Mouse (Mus musculus) B cell, adult 2 months (primary cell): ENCODE data around the gene P3h4.
A peak's percentile ranks its signal among the peaks of the same experiment; 100 is the strongest.

ENCODE experiments used
- DNase-seq, 2 experiments: peaks; one replicate each; pipeline ENCODE4 v3.0.0; 2022

Gene P3h4

GRCm38 (mm10) chr11:100408076-100408834 lies 6.4 kb downstream of the P3h4 start:
- peak; percentile 68 to 76 for DNase-seq

DNA sequence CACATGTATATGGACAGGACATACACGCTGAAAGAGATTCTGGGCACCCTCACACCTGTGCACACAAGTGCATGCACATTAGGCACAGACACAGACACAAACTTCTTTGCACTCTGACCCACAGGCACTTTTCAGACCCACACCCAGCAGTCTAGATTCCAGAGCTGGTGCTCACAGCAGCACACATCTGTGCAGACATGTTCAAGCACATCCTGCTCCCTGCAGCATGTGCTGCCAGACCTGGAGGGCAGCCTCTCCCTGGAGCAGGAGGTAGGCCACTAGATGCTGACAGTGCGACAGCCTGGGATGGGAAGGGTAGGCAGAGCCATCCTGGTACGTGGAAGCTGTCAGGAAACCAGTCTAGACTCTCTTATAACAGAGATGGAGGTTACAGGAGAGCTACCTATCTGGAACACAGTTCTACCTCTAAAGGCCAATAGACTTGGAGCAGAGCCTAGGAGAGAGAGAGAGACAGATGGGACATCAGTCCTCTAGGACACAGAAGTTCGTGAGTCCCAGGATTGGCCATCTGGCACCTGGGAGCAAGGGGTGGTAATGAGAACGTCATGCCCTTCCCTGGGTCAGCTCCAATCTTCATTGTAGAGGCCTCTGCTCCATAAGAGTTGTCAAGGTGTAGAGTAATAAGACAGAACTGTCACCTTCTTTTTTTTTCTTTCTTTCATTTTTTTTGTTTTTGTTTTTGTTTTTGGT lies 7.5 kb downstream of the P3h4 start:
- DNase-seq = no peak

DNA sequence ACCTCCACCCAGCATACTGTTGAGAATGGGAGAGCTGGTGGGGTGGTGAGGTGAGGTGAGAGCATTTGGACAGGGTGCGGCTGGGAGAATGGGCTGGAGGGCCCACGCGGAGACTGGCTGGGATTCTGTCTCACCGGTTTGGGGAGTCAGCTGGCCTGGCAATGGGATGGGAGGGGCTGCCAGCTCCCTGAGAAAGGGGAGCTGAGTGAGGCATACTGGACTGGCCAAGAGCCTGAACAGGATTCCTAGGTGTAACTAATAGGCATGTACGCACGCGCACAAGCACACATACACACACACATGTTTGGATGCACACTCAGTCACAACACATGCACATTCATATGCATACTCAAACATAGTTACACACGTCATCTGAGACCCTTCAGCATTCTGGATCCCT lies 8.4 kb downstream of the P3h4 start:
- no peak for DNase-seq

DNA sequence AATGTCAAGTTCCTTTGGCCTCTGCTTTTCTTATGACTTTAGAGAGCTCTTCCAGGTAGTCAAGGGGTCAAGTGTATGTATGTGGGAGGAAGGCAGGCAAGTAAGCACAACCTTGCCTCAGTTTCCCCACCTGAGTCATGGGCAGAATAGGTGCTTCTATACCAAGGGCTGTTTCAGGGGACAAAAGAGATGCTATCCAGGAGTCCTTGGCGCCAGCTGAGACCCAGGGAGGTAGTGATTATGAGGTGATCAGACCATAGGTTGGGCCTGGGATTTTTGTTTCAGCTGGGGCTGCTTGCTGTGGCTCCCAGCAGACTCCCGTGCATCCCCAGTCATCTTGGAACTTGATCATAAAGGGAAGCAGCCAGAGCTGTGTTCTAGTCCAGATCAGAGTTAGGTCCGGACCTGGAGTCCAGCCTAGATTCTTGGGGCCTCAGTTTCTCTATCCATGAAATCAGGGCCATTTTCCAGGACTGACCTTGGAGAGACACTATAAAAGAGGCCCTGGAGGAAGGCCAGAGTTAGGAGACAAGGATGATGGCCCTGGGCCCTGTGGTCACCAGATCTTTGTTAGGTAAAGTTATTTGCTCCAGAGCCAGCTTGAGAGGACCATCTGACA lies 10.1 kb downstream of the P3h4 start:
- no peak for DNase-seq

DNA sequence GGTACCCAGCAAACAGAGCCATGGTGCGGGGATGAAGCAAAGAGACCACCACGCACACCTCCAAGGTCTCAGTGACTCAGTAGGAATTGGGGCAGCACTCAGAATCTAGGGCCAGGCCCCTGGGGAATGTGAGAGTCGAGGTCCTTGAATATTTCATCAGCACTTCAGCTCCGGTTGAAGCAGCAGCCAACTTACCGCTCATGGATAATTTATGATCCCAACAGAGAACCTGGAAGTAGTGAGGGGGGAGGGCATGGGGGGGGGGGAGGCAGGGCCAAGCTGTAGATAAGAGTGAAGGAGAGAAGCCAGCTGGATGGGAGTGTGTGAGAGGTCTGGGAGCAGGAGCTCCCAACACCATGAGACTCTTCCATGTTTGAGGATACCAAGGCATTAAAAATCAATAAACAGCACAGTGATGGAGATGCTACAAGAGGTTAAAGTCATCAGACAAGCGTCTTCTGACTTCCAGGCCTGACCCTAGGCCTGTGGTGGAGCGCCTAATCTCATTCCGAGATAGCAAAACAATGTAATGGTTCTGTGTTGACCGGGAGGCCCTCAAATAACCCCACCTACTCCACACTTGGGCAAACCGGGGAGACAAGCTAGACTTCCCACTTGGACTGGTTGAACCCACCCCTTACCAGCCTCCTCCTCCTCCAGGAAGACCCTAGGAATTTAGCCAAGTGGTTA lies 11.0 kb downstream of the P3h4 start:
- no peak for DNase-seq

GRCm38 (mm10) chr11:100402682-100403081 lies 12.0 kb downstream of the P3h4 start:
- DNase-seq = no peak

DNA sequence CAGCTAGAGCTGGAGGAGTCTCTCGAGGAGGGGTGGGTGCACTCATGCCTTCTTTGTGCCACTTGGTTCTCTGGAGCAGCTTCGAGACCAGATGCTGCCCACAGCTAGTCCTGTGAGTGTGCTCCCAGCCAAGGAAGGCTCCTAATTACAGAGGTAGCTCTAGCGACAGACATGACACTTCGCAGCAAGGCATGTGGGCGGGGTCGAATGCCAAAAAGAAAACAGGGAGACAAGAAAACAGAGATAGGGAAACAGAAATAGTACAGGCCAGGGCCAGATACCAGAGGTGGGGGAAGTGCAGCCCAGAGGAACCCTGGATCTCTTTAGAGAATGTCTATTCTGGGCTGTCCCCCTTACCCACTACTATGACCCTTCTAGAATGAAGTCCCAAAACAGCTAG lies 12.4 kb downstream of the P3h4 start:
- no peak for DNase-seq

GRCm38 (mm10) chr11:100400842-100401241 lies 13.8 kb downstream of the P3h4 start:
- DNase-seq = no peak

DNA sequence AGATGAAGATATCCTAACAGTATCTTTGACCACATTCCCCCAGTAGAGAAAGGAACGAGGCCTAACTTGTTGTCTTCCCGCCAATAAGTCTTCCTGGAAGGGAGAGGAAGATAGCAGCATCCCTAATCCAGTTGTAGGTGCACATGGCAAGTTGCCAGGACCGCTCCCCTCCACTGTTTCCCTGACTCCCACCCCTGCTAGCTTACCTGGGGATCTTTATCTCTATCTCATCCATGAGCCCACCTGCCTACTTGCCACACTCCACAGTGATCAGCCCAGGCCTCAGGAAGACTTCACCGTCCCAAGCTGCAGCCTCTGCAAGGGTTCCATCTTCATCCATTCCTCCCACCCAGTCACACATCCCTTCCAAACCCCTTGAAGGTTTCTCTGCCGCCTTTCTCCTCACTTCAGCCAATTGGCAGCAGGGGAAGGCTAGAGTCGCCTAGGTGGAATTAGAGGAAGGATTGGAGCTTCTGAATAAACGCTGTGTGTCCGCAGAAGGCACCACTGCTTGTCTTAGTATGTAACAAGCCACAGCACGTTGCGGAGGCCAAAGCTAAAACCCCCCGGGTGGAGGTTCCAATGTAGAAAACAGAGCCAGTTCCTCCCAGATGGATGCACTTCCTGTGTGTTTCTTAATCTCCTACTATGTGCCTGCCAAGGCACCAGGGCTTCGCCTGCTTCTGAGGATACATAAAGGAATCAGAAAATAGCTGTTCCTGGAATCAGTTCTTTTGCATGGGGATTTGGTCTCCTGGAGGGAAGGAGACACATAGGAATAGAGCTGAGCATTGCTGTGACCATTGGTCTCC lies 14.7 kb downstream of the P3h4 start:
- no peak for DNase-seq

GRCm38 (mm10) chr11:100399320-100399719 lies 15.3 kb downstream of the P3h4 start:
- peak; percentile 53 to 60 for DNase-seq

GRCm38 (mm10) chr11:100398517-100398916 lies 16.1 kb downstream of the P3h4 start:
- no peak for DNase-seq

DNA sequence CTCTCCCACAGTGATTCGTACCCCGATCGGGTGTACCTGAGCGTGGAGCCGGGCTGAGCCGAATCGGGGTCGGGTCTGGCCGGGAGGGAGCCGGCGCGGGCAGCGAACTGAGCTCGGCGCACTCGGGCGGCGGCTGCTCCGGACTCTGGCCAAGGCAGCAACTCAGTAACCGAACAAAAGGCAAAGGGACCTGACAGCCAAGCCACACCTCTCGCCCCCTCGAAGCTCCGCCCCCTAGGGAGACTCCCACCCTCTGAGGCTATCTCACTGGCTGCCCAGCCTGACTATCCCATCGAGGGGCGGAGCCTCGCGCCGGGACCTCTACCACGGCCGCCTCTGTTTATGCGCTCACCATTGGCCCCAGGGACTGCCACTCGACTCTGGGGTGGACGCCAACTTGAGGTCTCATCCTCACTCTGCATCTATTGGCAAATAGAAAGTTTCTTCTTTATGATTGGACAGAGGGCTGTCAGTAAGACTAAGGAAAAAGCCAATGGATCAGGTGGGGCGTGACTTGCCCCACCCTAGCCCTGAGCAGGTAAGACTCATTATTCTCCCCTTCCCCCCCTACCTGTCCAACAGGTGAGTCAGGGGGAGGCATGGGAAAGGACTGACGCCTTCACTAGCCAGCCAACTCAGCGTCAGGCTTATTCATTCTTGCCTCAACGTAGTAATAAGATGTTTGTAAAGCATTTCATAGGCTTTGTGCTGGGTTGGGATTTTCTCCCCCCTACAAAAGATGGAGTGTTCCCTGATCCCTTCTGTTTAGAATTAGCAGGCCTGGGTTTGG lies 16.8 kb downstream of the P3h4 start, which contains the start of gene Jup:
Gene Jup, minus strand, starts transcription at position 164 of the 790 bp plus-strand sequence.
- peak; percentile 97 to 98 for DNase-seq

DNA sequence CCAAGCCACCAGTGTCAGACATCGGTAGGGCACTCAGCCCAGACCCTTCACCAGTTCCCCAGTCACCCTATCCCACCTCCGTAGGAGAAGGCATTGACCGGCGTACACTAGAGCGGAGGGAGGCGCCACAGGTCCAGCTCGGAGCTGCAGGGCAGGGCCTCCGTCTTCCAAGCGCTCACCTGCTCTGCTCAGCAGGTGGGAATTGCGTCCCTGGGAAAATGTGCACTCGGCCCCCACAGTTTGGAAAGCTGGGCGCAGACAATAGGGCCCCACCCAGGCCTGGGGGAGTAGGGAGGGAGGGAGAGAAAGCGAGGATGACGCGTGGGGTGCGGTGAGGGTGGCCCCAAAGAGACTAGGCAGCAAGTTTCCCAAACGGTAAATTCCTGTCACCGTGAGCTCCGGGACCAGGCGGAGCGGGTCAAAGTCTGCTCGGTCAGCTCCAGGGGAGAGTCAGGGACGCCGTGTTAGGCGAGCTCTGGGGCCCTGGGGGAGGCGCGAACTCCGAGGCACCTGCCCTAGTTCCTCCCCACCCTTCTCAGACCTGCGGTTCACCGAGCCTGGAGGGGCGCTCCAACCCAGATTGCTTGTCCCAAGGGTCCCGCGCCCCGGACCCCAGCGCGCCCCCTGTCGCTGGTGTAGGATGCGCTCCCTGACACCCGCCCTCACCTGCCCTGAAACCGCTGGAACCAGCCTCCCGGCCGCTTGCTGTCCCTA lies 17.6 kb downstream of the P3h4 start:
- no peak for DNase-seq

- DNase-seq = no peak
These were observed 18.6 kb downstream of the P3h4 start for GRCm38 (mm10) chr11:100395861-100396631.

GRCm38 (mm10) chr11:100395200-100395599 lies 19.4 kb downstream of the P3h4 start:
- no peak for DNase-seq

- DNase-seq = no peak
These were observed 20.1 kb downstream of the P3h4 start for GRCm38 (mm10) chr11:100394353-100395074.

- peak; percentile 41 for DNase-seq
These were observed 20.9 kb downstream of the P3h4 start for GRCm38 (mm10) chr11:100393733-100394132.

- DNase-seq = no peak
These were observed 21.7 kb downstream of the P3h4 start for GRCm38 (mm10) chr11:100392958-100393357.

DNA sequence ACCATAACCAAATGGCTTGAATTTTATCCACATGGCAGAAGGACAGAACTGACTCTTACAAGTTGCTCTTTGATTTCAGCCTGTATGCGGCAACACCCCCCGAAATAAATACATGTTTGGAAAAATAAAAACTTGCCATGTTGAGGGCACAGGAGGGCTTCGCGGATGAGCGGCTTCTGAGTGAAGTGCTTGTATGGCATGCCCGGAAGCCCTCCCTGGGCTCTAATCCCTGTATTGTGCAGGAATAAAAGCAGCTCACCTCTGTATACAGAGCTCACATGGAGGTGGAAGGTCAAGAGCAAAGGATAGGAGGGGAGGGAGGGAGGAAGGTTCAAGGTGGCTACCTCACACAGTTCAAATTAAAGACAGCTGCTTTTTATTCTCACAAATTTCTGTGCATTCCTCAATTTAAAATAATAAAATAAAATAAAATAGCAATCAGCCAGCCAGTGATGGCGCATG lies 22.7 kb downstream of the P3h4 start:
- no peak for DNase-seq
